Mouse (Mus musculus): ENCODE results near the gene Glra2. TPM values are rescaled to one million over a fixed set of nuclear protein-coding genes. Genes with fewer than 3 reads are reported as not detected.
"Not testable (repeated sequence)": the region's sequence is repeated elsewhere in the genome, so short reads cannot be mapped to it uniquely, and the experiment has no call there.

Glra2 gene
- 0.07 TPM in 1 of 2 replicates, not detected in the other for polyA plus RNA-seq (2015; fragmentation: Nextera tagmentation; extraction: Ambion mirVana)

GRCm38 (mm10) chrX:165326939-165327698 is at the start of gene Glra2:
Gene Glra2, minus strand, starts transcription at chrX:165327393.
- Histone ChIP-seq H3K9me3 (no peaks in the 10 kb centered on the region), H3K9ac (no peak within 1 kb of the TSS), H3K36me3 (no peaks in the 10 kb centered on the region), H3K4me3 (no peak within 1 kb of the TSS), H3K4me2 (peak within 1 kb of the TSS; percentile 37; the same call in 1 of the 2 replicates), H3K27ac (no peak within 1 kb of the TSS), H3K4me1 (no peaks in the 10 kb centered on the region), H3K27me3 (no peaks in the 10 kb centered on the region)
- ATAC-seq (ENCODE audit: borderline replicate concordance, extremely low read depth, low FRiP score, low TSS enrichment) = no peak
- WGBS = 16% methylated on average over 12 of the region's 12 CpGs

- Histone ChIP-seq H3K27me3 (no peaks in the 10 kb centered on the region), H3K9me3 (no peaks in the 10 kb centered on the region), H3K4me1 (no peaks in the 10 kb centered on the region), H3K36me3 (no peaks in the 10 kb centered on the region), H3K27ac (no peak overlapping the region), H3K4me3 (no peak overlapping the region), H3K4me2 (no peak overlapping the region), H3K9ac (no peak overlapping the region)
- no peak for ATAC-seq (ENCODE audit: borderline replicate concordance, extremely low read depth, low FRiP score, low TSS enrichment)
- 59% methylated on average over 1 of the region's 1 CpGs for whole genome bisulfite sequencing
These were observed 35.6 kb upstream of the Glra2 start for GRCm38 (mm10) chrX:165362798-165363197.

- Histone ChIP-seq H3K36me3 (no peaks in the 10 kb centered on the region), H3K4me3 (no peak overlapping the region), H3K4me1 (no peaks in the 10 kb centered on the region), H3K9ac (no peak overlapping the region), H3K27ac (no peak overlapping the region), H3K4me2 (no peak overlapping the region), H3K27me3 (no peaks in the 10 kb centered on the region), H3K9me3 (no peaks in the 10 kb centered on the region)
- WGBS = 83% methylated on average over 5 of the region's 5 CpGs
- no peak for ATAC-seq (ENCODE audit: borderline replicate concordance, extremely low read depth, low FRiP score, low TSS enrichment)
These were observed 17.4 kb upstream of the Glra2 start for GRCm38 (mm10) chrX:165344611-165345010.

GRCm38 (mm10) chrX:165327699-165328333 is 623 bp upstream of the Glra2 start:
- H3K9ac ChIP-seq = no peak overlapping the region
- no peak overlapping the region for H3K4me3 ChIP-seq
- H3K27ac ChIP-seq = no peak overlapping the region
- no peaks in the 10 kb centered on the region for H3K9me3 ChIP-seq
- no peaks in the 10 kb centered on the region for H3K4me1 ChIP-seq
- H3K36me3 ChIP-seq = no peaks in the 10 kb centered on the region
- H3K4me2 ChIP-seq = peak overlapping the region; percentile 37; the same call in 1 of the 2 replicates
- WGBS = 22% methylated on average over 8 of the region's 9 CpGs
- H3K27me3 ChIP-seq = no peaks in the 10 kb centered on the region
- no peak for ATAC-seq (ENCODE audit: borderline replicate concordance, extremely low read depth, low FRiP score, low TSS enrichment)

GRCm38 (mm10) chrX:165193550-165193949 is 133.6 kb downstream of the Glra2 start:
- Histone ChIP-seq H3K4me3 (no peak overlapping the region), H3K27me3 (no peaks in the 10 kb centered on the region), H3K9me3 (no peaks in the 10 kb centered on the region), H3K4me2 (no peak overlapping the region), H3K9ac (no peak overlapping the region), H3K4me1 (no peaks in the 10 kb centered on the region), H3K36me3 (no peaks in the 10 kb centered on the region), H3K27ac (no peak overlapping the region)
- WGBS = 48% methylated on average over 1 of the region's 1 CpGs
- ATAC-seq (ENCODE audit: borderline replicate concordance, extremely low read depth, low FRiP score, low TSS enrichment) = no peak

- ATAC-seq (ENCODE audit: borderline replicate concordance, extremely low read depth, low FRiP score, low TSS enrichment) = no peak
- 32% methylated on average over 1 of the region's 1 CpGs for WGBS
- Histone ChIP-seq H3K4me1 (no peaks in the 10 kb centered on the region), H3K9ac (no peak overlapping the region), H3K36me3 (no peaks in the 10 kb centered on the region), H3K27me3 (no peaks in the 10 kb centered on the region), H3K4me2 (no peak overlapping the region), H3K27ac (no peak overlapping the region), H3K9me3 (no peaks in the 10 kb centered on the region), H3K4me3 (no peak overlapping the region)
These were observed 136.0 kb downstream of the Glra2 start for GRCm38 (mm10) chrX:165191170-165191569.

- not testable (repeated sequence) for H3K27ac ChIP-seq; H3K4me3 ChIP-seq; H3K36me3 ChIP-seq; H3K4me1 ChIP-seq; H3K9ac ChIP-seq; H3K4me2 ChIP-seq; ATAC-seq (ENCODE audit: borderline replicate concordance, extremely low read depth, low FRiP score, low TSS enrichment); H3K9me3 ChIP-seq; H3K27me3 ChIP-seq
- WGBS = 89% methylated on average over 2 of the region's 2 CpGs
These were observed 144.2 kb downstream of the Glra2 start for GRCm38 (mm10) chrX:165182948-165183347.

GRCm38 (mm10) chrX:165156549-165156948 is 170.6 kb downstream of the Glra2 start:
- H3K27me3 ChIP-seq = no peaks in the 10 kb centered on the region
- H3K36me3 ChIP-seq = no peaks in the 10 kb centered on the region
- H3K4me2 ChIP-seq = no peak overlapping the region
- no peaks in the 10 kb centered on the region for H3K4me1 ChIP-seq
- 82% methylated on average over 1 of the region's 1 CpGs for WGBS
- no peak for ATAC-seq (ENCODE audit: borderline replicate concordance, extremely low read depth, low FRiP score, low TSS enrichment)
- H3K9me3 ChIP-seq = no peaks in the 10 kb centered on the region
- no peak overlapping the region for H3K27ac ChIP-seq
- no peak overlapping the region for H3K4me3 ChIP-seq
- H3K9ac ChIP-seq = no peak overlapping the region

- no peak for ATAC-seq (ENCODE audit: borderline replicate concordance, extremely low read depth, low FRiP score, low TSS enrichment)
- no peaks in the 10 kb centered on the region for H3K9me3 ChIP-seq
- no peak overlapping the region for H3K27ac ChIP-seq
- no peak overlapping the region for H3K4me2 ChIP-seq
- WGBS = 55% methylated on average over 1 of the region's 1 CpGs
- no peaks in the 10 kb centered on the region for H3K27me3 ChIP-seq
- no peak overlapping the region for H3K9ac ChIP-seq
- no peaks in the 10 kb centered on the region for H3K36me3 ChIP-seq
- H3K4me1 ChIP-seq = no peaks in the 10 kb centered on the region
- no peak overlapping the region for H3K4me3 ChIP-seq
These were observed 223.0 kb downstream of the Glra2 start for GRCm38 (mm10) chrX:165104171-165104570.
